ENCODE assay signal across 12 mouse cellular contexts in genomic region chr7:139252986-139253385, GRCm38 (mm10). TPM values are rescaled to one million over a fixed set of nuclear protein-coding genes. Genes with fewer than 3 reads are reported as not detected.
DNase-seq lines count a peak whose midpoint lies in the region; ATAC-seq lines count a peak whose summit lies in the region.
"Had no signal": no experiment of that assay in that cellular context is flagged by ENCODE, and none has a peak within 500 bp of the region (broad histone marks: within the 10 kb centered on the region; RNA-seq: fewer than 3 reads in every experiment).

No protein-coding gene starts in this region.

- H3K9me3 ChIP-seq in kidney, embryonic 14.5 days (ENCODE audit: control insufficient read depth, low read length) = no peaks in the 10 kb centered on the region
- no peaks in the 10 kb centered on the region for H3K9me3 ChIP-seq in intestine, embryonic 16.5 days (ENCODE audit: control insufficient read depth, low read length)
- H3K9me3 ChIP-seq: forebrain, embryonic 10.5 days; limb, embryonic 15.5 days; midbrain, embryonic 12.5 days had no signal

- no peak overlapping the region for H3K4me2 ChIP-seq in kidney, embryonic 14.5 days (replicated peaks; ENCODE audit: low read depth, low read length)
- H3K4me2 ChIP-seq in intestine, embryonic 16.5 days (ENCODE audit: low read depth, low read length) = peak overlapping the region; percentile 79
- H3K4me2 ChIP-seq: limb, embryonic 15.5 days; midbrain, embryonic 12.5 days had no signal

- DNase-seq in adrenal gland, adult 2 months = peak; percentile 73
- DNase-seq in adrenal gland, postnatal 4 days (ENCODE audit: low spot score in 2 of 2) = no peak
- peak; percentile 42 for DNase-seq in kidney, postnatal 10 days
- peak; percentile 42 to 71 for DNase-seq in lung, postnatal 4 days
- no peak for DNase-seq in right cerebral cortex, adult 2 months (ENCODE audit: low spot score in 2 of 2)
- no peak for DNase-seq in layer of hippocampus, adult 11-12 months (ENCODE audit: low spot score)
- DNase-seq: thymus, postnatal 4 days had no signal

- H3K9ac ChIP-seq in kidney, embryonic 14.5 days (ENCODE audit: low read depth, low read length) = no peak overlapping the region
- H3K9ac ChIP-seq in intestine, embryonic 16.5 days (ENCODE audit: low read depth, low read length) = peak overlapping the region; percentile 49
- H3K9ac ChIP-seq: limb, embryonic 15.5 days; midbrain, embryonic 12.5 days had no signal

- no peak overlapping the region for H3K27ac ChIP-seq in kidney, embryonic 14.5 days (ENCODE audit: low read depth, low read length)
- H3K27ac ChIP-seq in intestine, embryonic 16.5 days (ENCODE audit: low read length) = peak overlapping the region; percentile 94
- H3K27ac ChIP-seq: forebrain, embryonic 10.5 days; midbrain, embryonic 12.5 days had no signal

- WGBS in kidney, embryonic 14.5 days = 66% methylated on average over 9 of the region's 9 CpGs
- WGBS in intestine, embryonic 16.5 days = 43% methylated on average over 9 of the region's 9 CpGs

- peaks cover 4% of the 10 kb centered on the region for H3K27me3 ChIP-seq in kidney, embryonic 14.5 days (ENCODE audit: control insufficient read depth, insufficient read depth, low read length)
- no peaks in the 10 kb centered on the region for H3K27me3 ChIP-seq in intestine, embryonic 16.5 days (replicated peaks; ENCODE audit: control insufficient read depth, insufficient read depth, low read length)
- H3K27me3 ChIP-seq: limb, embryonic 15.5 days had no signal

- H3K36me3 ChIP-seq in kidney, embryonic 14.5 days (ENCODE audit: control insufficient read depth, insufficient read depth, low read length) = peaks cover 12% of the 10 kb centered on the region; the same call in 1 of the 2 replicates
- peaks cover 8% of the 10 kb centered on the region; the same call in 1 of the 2 replicates for H3K36me3 ChIP-seq in intestine, embryonic 16.5 days (ENCODE audit: control insufficient read depth, insufficient read depth, low read length)

- no peak for ATAC-seq in kidney, embryonic 14.5 days (ENCODE audit: low FRiP score, low TSS enrichment)
- no peak for ATAC-seq in intestine, embryonic 16.5 days

- H3K4me1 ChIP-seq in kidney, embryonic 14.5 days (ENCODE audit: control insufficient read depth, insufficient read depth, low read length) = peaks cover 39% of the 10 kb centered on the region
- H3K4me1 ChIP-seq in intestine, embryonic 16.5 days (ENCODE audit: control insufficient read depth, insufficient read depth, low read length) = peaks cover 64% of the 10 kb centered on the region

- no peak overlapping the region for H3K4me3 ChIP-seq in kidney, embryonic 14.5 days (ENCODE audit: low read length)
- no peak overlapping the region for H3K4me3 ChIP-seq in intestine, embryonic 16.5 days (ENCODE audit: low read length)
- H3K4me3 ChIP-seq: forebrain, embryonic 10.5 days; limb, embryonic 15.5 days; midbrain, embryonic 12.5 days had no signal

RNA-seq across cellular contexts. Expression of gene Pwwp2b, which starts 4.7 kb away (rescaled TPM):
- 10 to 100 TPM in 1 of 2 experiments, 1 to 10 TPM in 1; 8.9 to 16.1 TPM for total RNA-seq in adrenal gland, adult 2 months (2021)
- polyA plus RNA-seq in adrenal gland, adult 2 months (2012; rRNA removed) = 19.6 and 24.4 TPM in 2 replicates
- total RNA-seq in adrenal gland, postnatal 4 days (2021) = 10 to 100 TPM; 18.2 to 21.0 TPM
- 5.3 and 7.3 TPM in 2 replicates for polyA plus RNA-seq in kidney, embryonic 14.5 days (2014; fragmentation: Nextera tagmentation; extraction: Ambion mirVana)
- polyA plus RNA-seq in intestine, embryonic 16.5 days (2015; fragmentation: Nextera tagmentation; extraction: Ambion mirVana) = 24.3 and 26.1 TPM in 2 replicates

RNA-seq across cellular contexts. Expression of gene Stk32c, which starts 39.9 kb away (rescaled TPM):
- 1 to 10 TPM; 2.8 to 3.1 TPM for total RNA-seq in adrenal gland, adult 2 months (2021)
- 3.1 and 7.4 TPM in 2 replicates for polyA plus RNA-seq in adrenal gland, adult 2 months (2012; rRNA removed)
- total RNA-seq in adrenal gland, postnatal 4 days (2021) = 1 to 10 TPM; 3.8 to 4.3 TPM
- 0.29 TPM in 1 of 2 replicates, not detected in the other for polyA plus RNA-seq in kidney, embryonic 14.5 days (2014; fragmentation: Nextera tagmentation; extraction: Ambion mirVana)
- 0.10 and 0.15 TPM in 2 replicates for polyA plus RNA-seq in intestine, embryonic 16.5 days (2015; fragmentation: Nextera tagmentation; extraction: Ambion mirVana)

RNA-seq across cellular contexts. Expression of gene Lrrc27, which starts 40.2 kb away (rescaled TPM):
- total RNA-seq in adrenal gland, adult 2 months (2021) = 1 to 10 TPM; 4.1 to 8.3 TPM
- 7.6 and 7.8 TPM in 2 replicates for polyA plus RNA-seq in adrenal gland, adult 2 months (2012; rRNA removed)
- total RNA-seq in adrenal gland, postnatal 4 days (2021) = 1 to 10 TPM; 4.5 to 5.6 TPM
- 5.7 and 6.6 TPM in 2 replicates for polyA plus RNA-seq in kidney, embryonic 14.5 days (2014; fragmentation: Nextera tagmentation; extraction: Ambion mirVana)
- 4.0 and 4.4 TPM in 2 replicates for polyA plus RNA-seq in intestine, embryonic 16.5 days (2015; fragmentation: Nextera tagmentation; extraction: Ambion mirVana)

Comparison
In these comparisons a context has a peak if more than half of its experiments do, and no peak if none do; other contexts are left out.
1. DNase-seq: peak in adrenal gland, adult 2 months (single experiment), kidney, postnatal 10 days (single experiment) and lung, postnatal 4 days (2 of 2); none in adrenal gland, postnatal 4 days (0 of 2), right cerebral cortex, adult 2 months (0 of 2) and layer of hippocampus, adult 11-12 months (single experiment).